Mouse (Mus musculus) brain, embryonic 14.5 days (tissue): ENCODE results near the gene Cfd.

Experiments
- CTCF ChIP-seq: fragments of 200-500 bp; IDR thresholded peaks from 2 replicates; pipeline ENCODE4 v1.5.1; 2012; ENCODE audit warnings: inconsistent platforms, mild to moderate bottlenecking, moderate library complexity, borderline replicate concordance; ENCODE audit not compliant: insufficient read depth, insufficient read length; ENCODE audit errors: extremely low read depth
- POLR2A ChIP-seq: fragments of 200-500 bp; IDR thresholded peaks from 2 replicates; pipeline ENCODE4 v1.6.1; 2012; ENCODE audit warnings: mild to moderate bottlenecking, inconsistent platforms, borderline replicate concordance; ENCODE audit not compliant: poor library complexity, insufficient read depth, insufficient read length, severe bottlenecking; ENCODE audit errors: extremely low read depth

- TF ChIP-seq POLR2A (no peak), CTCF (no peak)
Observed at GRCm38 (mm10) chr10:79937775-79938526, 47.3 kb downstream of the Cfd start.
